Mouse (Mus musculus) olfactory bulb, adult 2 months (tissue): ENCODE results near the gene Mcam.

Source experiments
- CTCF ChIP-seq: fragments of 200-500 bp; IDR thresholded peaks from 2 replicates; pipeline ENCODE4 v1.5.1; 2012; ENCODE audit warnings: low read depth, mild to moderate bottlenecking, low read length, moderate library complexity; ENCODE audit not compliant: insufficient read depth
- POLR2A ChIP-seq: fragments of 200-500 bp; IDR thresholded peaks from 2 replicates; pipeline ENCODE4 v1.6.1; 2012; ENCODE audit warnings: mild to moderate bottlenecking, low read depth, low read length, moderate library complexity; ENCODE audit not compliant: insufficient read depth

GRCm38 (mm10) chr9:44124317-44124716 lies 10.0 kb upstream of the Mcam start:
- TF ChIP-seq CTCF (no peak), POLR2A (no peak)
